Mouse (Mus musculus) gastrocnemius, postnatal 36 days (tissue): ENCODE results near the gene Prkci. TPM values are rescaled to one million over a fixed set of nuclear protein-coding genes. Genes with fewer than 3 reads are reported as not detected.

Experiments used
- DNase-seq, 2 experiments: peaks; one replicate each; pipeline ENCODE4 v3.0.0; 2022
- intact Hi-C: fragments of 180-260 bp; cut with DNase I; formaldehyde crosslinking; loops from one replicate; pipeline ENCODE4 v1.15.1; 2025
- total RNA-seq, 2 experiments: library from RNA; stranded (reverse); gene quantifications; 2 replicates each; pipeline ENCODE4 v1.2.3; 2021

Prkci gene
- total RNA-seq, 2 experiments from 2014 or later: 2.8 to 3.0 TPM

DNA sequence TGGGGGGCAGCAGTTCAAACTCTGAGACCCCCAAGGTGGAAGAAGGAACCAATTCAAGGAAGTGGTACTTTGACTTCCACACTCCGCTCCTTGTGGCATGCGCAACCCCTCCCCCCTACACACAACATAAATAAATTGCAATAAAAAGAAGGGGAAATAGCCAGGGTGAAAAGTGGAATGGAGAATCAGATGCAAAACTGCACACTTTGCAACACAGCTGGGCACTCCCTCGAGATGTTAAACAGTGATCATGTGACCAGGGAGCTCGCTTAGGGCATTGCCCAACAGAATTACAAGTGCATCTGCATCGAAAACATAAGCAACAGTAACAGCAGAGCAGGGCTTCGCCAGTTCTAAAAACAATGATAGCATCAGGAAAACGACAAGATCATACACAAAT is 3.4 kb upstream of the Prkci start:
- DNase-seq: no peak
- intact Hi-C loops: no loop called here

DNA sequence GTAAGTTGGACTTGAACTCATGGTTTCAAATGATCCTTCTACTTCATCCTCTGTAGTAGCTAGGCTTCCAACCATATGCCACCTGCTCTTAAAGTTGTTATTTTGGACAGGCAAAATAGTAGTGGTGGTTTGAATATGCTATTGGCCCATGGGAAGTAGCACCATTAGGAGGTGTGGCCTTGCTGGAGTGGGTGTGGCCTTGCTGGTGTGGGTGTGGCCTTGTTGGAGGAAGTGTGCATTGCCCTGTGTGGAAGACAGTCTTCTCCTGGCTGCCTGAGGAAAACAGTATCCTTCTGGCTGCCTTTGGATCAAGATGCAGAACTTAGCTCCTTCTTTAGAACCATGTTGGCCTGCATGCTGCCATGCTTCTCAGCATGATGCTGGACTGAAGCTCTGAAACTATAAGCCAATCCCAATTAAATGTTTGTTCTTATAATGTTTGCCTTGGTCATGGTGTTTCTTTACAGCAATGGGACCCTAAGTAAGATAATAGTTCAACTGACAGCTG is 2.4 kb upstream of the Prkci start:
- intact Hi-C loops: no loop called here
- no peak for DNase-seq

DNA sequence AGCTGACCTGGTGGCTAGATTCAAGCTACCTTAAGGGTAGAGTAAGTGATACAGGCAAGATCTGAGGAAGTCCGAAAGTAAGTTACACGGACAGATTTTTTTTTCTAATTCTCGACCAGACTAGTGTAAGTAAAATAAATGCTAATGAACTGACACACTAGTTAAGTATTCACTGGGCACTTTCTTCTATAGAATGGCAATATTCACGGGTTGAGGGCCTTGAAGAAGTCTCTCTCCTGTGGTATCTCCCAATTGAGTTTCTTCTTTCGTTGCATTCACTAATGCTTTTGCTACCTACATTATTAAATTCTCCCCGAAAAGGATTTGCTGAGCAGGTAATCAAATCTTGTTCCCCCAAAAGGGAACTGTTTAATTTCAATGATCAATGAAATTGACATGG is 688 bp upstream of the Prkci start:
- intact Hi-C loops: no loop called here

DNA sequence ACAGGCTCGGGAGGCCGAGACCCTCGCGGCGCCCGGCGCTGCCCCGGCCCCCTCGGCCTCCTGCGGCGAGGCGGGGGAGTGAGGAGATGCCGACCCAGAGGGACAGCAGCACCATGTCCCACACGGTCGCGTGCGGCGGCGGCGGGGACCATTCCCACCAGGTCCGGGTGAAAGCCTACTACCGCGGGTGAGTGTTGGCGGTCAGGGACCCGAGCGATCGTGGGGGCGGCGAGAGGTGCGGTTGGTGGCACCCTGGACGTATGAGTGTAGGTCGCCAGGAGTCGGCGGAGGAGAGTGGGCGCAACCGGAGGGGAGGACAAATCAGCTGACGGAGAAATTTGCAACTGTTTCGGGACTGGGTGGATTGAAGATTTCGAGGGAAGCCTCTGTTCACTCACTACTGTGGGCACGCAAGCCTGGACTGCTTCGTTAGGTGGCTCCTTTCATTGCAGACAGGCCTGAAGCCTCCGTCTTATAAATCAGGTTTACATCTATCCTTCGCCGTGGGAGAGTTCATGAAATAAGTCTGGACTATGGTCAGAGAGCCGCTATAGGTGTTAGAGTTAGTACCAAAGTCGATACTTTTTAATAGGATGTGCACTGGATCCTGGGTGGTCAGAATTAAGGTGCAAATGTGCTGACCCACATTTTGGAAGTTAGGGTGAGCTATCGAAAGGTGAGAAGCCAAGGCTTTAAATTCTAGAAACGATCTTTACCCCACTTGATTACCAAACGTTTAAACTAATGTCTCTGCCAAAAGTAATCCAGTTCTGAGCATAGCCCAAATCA is 546 bp downstream of the Prkci start:
- DNase-seq: no peak

More for the DNA sequence above, 688 bp upstream of the Prkci start:
- DNase-seq: no peak

DNA sequence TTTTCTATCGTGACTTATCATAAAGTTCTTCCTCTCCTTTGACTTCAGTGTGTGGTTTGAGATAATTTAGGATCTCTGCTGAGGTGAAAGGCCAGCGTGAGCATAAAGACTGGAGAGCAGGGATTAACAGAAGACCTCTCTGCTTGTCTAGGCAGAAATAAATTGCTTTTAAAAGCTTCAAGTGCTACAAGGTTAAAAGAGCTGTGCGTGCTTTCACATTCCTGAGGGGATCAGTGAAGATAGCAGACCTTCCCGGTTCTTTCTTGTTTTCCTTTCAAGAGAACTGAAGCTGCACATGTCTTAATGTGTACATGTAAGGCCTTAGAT is 1.1 kb downstream of the Prkci start:
- intact Hi-C loops: no loop called here
- DNase-seq: no peak

More for the DNA sequence above, 546 bp downstream of the Prkci start:
- intact Hi-C loops: no loop called here

DNA sequence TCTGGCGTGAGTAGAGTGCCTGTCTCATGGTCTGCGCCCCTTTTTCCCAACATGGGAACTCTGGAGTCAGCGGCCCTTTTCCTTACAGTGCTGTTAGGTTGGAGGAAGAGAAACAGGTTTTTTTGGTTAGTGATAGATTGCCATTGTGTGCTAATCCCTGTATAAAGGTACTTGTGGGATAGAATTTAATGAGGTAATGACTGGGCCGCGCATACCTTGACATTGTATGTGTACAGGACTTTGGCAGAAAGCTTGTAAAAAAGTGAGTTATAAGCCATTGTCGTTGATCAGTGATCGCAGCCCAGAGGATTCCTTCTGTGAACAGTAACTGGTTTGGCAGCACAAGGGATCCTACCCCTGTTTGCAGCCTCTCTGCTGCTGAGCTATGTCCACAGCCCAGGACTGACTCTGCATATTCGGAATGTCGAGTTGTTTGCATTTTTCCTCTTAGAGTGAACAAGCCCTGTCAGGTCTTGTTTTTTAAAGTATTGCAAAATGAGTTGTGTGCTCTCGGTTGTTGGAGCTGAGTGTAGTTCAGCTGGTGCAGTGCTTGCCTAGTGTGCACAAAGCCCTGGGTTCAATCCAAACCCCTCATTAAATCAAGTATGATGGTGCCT is 4.0 kb downstream of the Prkci start:
- intact Hi-C loops: no loop called here
- DNase-seq: no peak

DNA sequence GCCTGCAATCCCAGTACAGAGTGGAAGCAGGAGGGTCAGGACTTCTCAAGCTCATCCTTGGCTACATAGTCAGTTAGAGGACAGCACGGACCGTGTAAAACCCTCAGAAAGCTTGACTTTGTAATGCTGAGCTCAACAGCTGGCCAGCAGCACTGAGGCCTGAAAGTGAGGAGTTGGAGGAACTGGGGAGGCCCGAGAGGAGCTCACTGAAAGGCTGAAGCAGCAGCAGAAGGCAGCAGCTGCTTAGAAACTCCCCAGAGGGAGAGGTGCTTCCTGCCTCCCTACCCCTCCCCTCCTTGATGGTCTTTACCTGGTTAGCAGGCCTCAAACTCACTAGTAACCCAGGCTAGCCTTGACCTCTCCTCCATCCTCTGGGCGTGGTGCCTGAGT is 4.5 kb downstream of the Prkci start:
- intact Hi-C loops: no loop called here
- DNase-seq: no peak

DNA sequence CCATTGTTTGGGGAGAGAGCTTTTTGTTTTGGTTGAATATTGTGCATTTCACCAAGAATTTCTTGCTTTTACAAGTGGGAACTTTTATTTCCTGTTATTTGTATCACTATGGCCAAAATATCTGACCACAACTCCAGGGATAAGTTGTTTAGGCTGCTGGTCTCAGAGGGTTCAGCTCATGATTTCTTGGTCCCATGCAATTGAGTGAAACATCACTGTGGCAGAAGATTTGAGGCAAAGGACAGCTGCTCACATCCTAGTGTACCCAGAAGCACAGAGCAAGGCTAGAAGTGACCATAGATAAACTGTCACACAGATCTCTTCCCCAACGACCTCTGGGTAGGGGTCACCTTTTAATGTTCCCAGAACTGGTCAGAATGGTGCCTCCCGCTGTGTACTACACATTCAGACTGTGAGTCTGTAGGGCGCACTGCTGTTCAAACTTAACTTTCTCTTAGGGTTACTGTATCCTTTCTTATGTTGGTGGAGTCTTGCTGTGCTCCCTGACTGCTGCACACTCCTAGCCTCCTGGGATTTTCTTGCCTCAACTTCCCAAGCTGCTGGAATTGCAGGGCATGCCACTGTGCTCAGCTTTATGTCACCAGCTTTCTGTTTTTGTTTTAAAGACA is 5.6 kb downstream of the Prkci start:
- intact Hi-C loops: no loop called here
- no peak for DNase-seq

DNA sequence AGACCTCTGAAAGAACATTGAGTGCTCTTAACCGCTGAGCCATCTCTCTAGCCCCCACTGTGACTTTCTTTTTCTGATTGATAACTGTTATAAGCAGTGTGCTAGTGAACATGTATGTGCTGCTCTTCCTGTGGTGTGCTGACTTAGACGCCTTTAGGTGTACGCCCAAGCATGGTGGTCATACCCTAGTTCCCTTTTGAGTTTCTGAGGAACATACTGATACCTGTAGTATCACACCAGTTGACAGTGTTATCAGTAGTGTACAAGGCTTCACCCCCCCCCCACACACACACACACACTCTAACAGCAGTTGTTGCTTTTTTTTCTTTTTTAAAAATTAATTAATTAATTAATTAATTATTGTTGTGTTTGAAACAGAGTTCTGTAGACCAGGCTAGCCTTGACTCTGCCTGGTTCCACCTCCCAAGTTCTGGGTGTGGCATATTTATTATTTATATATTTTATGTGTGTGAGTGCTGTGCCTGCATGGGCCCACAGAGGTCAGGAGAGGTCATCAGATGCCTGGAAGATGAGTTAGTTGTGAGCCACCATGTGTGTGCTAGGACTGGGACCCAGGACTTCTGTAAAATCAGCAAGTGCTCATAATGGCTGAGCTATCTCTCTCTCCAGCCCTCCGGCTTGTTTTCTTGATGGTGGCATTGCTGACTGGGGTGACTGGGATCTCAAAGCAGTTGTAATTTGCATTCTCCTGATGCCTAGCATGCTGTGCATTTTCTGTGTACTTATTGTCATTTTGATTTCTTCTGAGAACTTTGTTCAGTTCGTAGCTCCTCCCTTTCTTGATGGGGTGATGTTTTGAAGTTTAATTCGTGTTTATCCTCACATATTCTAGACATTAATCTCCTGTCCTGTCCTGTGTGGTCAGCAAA is 9.0 kb downstream of the Prkci start:
- DNase-seq: no peak
- intact Hi-C loops: no loop called here

DNA sequence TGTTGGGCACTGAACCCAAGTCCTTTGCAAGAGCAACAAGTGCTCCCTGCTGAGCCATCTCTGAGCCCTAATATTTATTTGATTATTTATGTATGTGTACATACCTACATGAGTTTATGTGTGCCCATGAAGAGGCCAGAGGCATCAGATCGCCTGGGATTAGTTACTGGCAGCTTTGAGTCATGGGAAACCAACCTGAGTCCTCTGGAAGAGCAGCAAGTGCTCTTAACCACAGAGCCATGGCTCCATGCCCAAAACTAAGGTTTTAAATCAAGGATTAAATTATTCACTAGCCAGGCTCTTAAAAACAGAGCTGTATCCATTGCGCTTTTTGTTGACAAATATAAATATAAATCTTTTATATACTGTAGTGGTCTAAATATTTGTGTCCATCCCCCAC is 18.8 kb downstream of the Prkci start:
- intact Hi-C loops: no loop called here

DNA sequence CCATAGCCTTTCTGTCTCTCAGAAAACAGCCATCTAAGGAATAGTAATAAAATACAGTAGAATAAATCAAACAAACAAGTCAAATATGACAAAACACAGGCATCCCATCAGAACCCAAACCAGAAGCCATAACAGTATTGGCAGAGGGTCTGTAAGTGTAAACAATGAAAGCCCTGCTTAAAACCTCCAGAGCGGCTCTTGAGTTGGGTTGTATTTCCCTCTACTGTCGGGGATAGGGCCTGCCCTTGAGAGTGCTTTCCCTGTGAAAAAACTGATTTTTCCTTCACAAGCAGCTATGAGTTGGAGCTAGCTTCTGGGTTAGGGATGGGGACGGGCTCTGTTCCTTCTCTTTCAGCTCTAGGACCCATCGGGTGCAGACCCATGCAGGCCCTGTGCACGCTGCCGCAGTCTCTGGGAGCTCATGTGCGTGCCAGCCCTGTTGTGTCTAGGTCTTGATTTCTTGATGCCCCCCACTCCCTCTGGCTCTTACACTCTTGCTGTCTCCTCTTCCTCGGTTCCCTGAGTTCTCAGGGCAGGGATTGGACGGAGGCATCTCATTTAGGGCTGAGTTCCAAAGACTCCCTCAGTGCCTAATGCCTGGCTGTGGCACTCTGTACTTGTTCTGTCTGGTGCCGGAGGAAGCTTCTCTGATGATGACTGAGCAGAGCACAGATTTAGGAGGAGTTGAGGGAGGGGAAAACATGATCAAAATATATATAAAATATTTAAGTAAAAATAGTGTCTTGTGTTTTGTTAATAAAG is 20.3 kb downstream of the Prkci start:
- intact Hi-C loops: no loop called here
- no peak for DNase-seq

More for the DNA sequence above, 18.8 kb downstream of the Prkci start:
- DNase-seq: no peak

DNA sequence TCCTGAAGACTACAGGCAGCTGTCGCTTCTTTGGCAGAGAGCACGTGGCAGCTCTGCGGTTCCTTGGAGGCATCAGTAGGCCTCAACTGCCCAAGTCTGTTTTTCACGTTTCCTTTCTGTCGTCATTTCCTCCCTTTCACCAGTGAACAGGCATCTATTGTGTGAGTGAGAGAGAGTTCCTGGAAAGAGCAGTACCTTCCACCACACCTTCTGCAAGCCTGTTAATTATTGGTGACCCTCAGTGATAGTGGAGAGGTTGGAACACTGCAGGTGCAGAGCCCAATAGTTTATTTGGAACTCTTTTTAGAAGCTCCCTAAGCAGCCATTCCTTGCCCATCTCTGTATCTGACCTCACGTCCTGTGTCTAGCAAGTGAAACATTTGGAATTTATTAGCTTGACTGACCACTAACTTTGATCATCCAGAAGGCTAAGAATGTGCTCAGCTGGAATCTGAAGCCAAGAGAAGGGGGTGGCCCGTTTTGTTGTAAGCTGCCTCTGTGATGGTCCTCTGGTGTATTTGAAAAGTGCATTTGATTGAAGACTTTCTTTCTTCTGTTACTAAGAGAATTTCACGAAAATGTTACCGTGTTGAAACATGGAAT is 21.1 kb downstream of the Prkci start:
- no peak for DNase-seq
- intact Hi-C loops: no loop called here

DNA sequence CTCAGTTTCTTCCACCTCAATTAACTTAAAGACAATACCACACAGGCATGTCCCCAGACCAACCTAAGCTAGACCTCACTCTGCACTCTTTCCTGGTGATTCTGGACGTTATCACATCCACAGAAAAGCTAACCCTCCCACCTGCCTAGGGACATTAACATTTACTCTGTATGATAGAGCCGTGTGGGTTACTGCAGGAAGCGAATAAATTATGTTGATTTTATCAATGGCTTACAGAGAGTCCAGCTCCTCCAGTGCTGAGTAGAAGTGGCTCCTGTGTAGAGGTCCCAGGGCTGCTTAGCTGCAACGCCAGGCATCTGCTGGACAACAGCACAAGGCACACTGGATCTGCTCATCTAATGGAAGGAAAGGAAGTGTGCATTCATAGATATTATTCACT is 22.1 kb downstream of the Prkci start:
- intact Hi-C loops: no loop called here
- DNase-seq: no peak

DNA sequence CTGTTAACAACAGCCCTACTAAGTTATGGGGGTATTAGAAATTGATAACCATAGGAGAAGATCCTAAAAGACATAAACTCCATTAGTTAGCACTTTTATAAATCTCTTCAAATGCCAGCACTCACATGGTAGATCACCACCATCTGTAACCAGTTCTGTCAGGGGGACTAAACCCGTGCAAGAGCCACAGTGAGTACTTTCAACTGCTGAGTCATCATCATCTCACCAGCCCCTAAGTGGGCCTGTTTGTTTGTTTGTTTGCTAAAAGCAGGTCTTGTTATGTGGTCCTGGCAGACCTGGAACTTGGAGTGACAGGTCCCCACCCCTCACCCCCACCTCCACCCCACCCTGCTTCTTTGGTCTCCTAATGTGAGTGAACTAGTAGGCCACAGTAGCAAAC is 23.7 kb downstream of the Prkci start:
- intact Hi-C loops: no loop called here
- DNase-seq: no peak

DNA sequence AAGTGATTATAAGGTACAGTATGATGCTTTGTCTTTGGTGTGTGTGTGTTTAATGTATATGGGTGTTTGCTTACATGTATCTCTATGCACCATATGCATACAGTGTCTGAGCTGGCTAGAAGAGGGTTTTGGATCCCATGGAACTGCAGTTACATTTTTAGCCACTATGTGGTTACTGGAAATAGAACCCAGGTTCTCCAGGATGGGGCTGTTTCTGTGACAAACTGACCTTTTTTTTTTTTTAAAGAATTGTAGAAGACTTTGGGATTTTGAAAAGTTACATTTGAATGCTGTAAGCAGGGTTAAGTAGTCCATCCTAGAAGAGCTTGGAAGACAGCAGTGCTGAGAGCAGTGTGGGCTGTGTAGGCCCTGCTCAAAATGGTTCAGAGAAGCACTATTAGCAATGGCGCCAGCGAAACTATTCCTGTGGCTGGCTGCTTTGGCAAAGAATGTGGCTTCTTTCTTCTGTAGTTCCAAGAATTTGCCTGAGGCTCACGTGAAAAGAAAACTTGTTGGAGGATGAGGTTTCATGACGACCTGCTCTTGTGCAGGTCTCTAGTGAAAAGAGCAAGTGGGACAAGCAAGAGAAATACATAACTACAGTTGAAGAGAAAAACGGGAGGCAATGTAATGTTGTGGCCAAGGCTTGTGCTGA is 24.4 kb downstream of the Prkci start:
- intact Hi-C loops: no loop called here
- DNase-seq: no peak

DNA sequence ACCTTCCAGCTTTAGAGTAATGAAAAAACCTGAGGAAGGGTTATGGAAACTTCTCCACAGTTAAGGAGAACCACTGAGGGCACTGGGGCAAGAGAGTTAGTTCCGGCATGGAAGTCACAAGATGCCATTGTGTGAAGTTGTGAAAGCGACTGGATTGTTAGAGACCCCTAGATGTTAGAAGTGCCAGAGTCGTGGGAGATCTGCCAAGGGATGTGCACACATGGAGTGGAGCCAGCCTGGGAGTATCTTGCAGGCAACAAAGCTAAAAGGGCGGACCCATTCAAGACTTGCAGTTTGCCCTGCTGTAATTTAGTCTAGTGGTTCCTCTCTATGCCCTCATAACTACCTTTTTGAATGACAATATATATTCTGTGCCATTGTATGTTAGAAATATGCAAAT is 25.1 kb downstream of the Prkci start:
- intact Hi-C loops: no loop called here
- DNase-seq: no peak

DNA sequence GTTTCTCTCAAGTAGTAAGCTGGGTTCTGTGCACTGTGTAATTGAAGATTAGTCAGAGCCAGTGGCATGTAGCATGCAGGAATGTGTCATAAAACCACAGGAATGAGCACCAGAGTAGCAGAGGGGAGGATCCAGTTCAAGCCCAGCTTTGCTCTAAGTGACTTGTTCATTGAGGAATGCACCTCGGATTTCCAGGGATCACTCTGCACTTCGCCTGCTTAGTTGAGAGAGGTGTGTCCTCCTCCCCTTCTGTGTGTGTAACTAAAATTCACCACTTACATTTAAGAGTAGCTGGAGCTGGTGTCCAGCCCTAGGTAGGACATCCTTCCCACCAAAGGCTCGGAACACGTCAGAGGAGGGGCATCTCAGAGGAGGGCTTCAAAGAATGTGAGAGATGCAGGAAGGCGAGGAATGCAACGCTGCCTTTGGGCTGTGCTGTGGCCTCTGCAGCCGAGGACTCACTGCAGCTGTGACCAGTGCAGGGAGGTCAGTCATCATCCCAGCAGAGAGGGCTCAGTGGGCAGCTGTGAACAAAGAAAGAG is 27.4 kb downstream of the Prkci start:
- intact Hi-C loops: no loop called here
- no peak for DNase-seq

DNA sequence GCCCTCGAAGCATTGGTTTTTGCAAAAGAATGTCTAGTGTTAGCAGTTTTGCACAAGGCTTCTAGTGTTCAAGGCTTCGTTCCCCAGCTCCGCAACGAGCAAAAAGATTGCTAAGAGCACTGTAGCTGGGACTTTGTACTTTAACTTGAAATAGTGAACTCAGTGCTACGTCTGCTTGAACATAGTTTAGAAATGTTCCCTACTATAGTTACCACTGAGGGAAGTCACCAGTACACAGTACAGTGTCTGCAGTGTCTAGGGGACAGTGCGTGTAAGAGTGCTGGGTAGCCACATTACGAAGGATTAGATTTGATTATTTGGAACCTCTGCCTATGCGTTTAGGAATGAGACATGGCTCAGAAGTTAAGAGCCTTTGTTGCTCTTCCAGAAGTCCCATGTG is 32.2 kb downstream of the Prkci start:
- intact Hi-C loops: no loop called here

DNA sequence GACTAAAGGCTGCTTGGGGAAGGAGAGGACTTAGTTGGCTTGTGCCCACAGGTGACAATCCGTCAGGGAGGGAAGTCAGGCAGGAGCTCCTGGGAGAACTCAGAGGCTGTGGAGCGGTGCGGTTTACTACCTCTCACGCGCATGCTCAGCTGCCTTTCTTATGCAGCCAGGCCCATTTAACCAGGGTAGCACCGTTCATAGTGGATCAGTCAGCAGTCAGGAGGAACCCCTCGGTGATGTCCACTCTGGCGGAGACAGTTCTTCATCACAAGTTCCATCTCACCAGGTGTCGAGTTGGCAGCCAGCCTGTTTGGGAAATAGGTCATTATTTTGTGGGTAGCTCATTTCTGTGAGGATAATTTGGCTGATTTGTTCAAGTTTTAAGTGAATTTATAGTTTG is 36.1 kb downstream of the Prkci start:
- intact Hi-C loops: no loop called here
- DNase-seq: no peak

More for the DNA sequence above, 32.2 kb downstream of the Prkci start:
- DNase-seq: no peak
